Mouse (Mus musculus) layer of hippocampus, adult 8-10 months (tissue): ENCODE results near the gene Tarbp1. TPM values are rescaled to one million over a fixed set of nuclear protein-coding genes. Genes with fewer than 3 reads are reported as not detected.
A peak's percentile ranks its signal among the peaks of the same experiment; 100 is the strongest.
"Not testable (repeated sequence)": the region's sequence is repeated elsewhere in the genome, so short reads cannot be mapped to it uniquely, and the experiment has no call there.

ENCODE experiments used
- DNase-seq, 2 experiments: peaks; one replicate each; pipeline ENCODE4 v3.0.0; 2022; ENCODE audit warnings: low spot score in 2 of 2
- total RNA-seq, 4 experiments: library from RNA; stranded (reverse); gene quantifications; 2 replicates each; pipeline ENCODE4 v1.2.4; 2022

Tarbp1 gene
- total RNA-seq, 4 experiments from 2014 or later: 4.5 to 5.5 (median 5.2) TPM

- no peak for DNase-seq
Observed at GRCm38 (mm10) chr8:126494160-126495110, 19.6 kb upstream of the Tarbp1 start.

DNA sequence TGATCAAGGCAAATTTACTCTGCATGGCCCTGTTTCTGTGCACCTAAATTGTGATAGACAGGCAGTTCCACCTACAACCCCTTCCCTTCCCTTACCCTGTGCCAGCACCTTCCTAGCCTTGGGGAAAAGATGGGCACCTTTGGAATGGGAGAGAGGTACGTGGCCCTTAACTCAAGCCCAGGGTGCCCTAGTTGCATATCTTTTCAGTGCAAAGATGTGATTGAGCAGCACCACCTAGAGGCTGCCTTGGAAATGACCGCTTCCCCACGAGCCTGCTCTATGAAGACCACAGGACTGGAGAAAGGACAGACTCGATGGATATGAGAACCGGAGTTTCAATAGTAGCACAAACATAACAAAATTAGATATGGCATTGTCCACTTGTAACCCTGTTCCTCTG is 8.1 kb upstream of the Tarbp1 start:
- DNase-seq: peak in 1 of 2 experiments; percentile 82

- no peak for DNase-seq
Observed at GRCm38 (mm10) chr8:126482348-126482720, 7.5 kb upstream of the Tarbp1 start.

- peak in 1 of 2 experiments; percentile 65 for DNase-seq
Observed at GRCm38 (mm10) chr8:126481494-126482347, 6.9 kb upstream of the Tarbp1 start.

- DNase-seq: no peak
Observed at GRCm38 (mm10) chr8:126480366-126480765, 5.5 kb upstream of the Tarbp1 start.

DNA sequence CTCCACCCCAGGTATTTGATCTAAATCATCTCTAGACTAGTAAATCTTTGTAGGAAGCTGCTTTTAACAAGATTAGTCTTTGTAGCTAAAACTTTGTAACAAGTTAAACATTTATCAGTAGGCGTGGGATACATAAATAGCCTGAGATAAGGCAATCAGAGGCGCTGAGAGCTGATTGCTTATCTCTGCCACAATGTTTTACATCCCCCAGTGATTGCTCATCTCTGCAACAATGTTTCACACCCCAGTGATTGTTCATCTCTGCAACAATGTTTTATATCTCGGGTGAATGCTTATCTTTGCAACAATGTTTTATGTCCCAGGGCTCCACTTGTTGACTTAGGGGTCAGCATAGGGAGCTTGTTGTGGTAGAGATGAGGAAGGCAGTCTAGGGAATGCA is 3.8 kb upstream of the Tarbp1 start:
- no peak for DNase-seq

DNA sequence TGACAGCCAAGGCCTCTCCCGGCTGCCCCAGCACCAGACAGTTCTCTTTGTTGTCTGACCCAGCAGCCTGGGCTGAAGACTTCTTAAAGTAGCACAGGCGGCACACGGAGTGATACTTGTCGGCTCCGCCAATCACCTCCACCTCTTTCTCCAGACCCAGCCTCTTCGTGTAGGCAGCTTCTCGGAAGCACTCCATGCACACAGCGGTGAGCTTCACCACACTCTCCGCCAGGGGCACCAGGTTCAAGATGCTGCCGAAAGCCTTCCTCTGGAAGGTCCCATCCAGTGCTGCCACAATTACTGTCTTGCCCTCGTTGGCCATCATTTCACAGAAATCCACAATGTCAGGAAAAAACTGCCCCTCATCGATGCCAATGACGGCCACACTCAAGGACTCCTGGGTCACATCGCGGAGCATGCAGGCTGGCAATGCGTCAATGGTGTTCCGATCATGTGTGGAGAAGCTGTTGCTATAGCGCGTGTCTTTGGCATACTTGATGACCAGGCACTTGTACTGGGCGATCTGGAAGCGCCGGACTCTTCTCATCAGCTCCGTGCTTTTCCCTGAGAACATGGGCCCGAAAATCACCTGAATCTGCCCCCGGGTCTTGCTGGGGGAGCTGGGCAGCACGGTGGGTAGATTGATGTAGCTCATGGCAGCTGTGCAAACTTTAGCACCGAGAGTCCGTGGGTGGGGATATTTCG is 1.4 kb upstream of the Tarbp1 start:
- DNase-seq: not testable (repeated sequence)

DNA sequence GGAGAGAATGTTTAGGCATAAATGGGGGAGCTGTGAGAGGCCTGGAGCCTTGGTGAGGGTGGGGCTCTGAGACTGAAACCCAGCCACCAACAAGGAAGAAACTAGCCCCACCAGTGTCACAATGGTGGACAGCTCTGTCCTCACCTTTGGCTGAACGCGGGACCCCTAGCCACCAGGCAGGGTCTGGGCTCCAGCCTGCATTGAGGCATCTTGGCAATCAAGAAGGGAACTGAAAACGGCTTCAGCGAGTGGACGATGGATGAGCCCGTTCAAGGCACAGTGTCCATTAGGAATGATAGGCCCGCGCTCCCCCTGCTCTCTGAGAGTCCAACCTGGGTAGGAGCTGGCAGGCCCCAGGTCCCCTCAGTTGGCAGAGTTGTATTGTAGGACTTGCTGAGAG is 873 bp upstream of the Tarbp1 start:
- not testable (repeated sequence) for DNase-seq

DNA sequence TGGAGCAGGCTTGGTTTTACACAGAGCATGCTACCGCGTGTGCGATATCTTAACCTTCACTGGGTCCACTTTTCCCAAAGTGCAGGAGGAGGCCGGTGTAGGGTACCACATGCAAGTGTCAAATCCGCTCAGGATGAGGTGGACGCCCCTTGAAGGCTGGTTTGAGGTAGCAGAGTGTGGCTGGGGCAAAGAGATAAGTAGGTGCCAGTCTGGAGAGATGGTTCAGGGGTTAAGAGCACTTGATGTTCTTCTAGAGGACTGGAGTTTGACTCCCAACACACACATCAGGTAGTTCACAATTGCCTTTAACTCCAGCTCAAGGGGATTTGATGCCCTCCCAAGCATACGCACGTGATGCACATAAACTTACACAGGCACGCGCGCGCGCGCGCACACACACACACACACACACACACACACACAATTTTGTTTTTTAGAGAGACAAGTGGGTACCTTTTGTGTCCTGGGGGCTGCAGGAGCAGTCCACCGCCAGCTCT is 1.0 kb downstream of the Tarbp1 start:
- no peak for DNase-seq

- no peak for DNase-seq
Observed at GRCm38 (mm10) chr8:126464071-126464470, 10.8 kb downstream of the Tarbp1 start.

DNA sequence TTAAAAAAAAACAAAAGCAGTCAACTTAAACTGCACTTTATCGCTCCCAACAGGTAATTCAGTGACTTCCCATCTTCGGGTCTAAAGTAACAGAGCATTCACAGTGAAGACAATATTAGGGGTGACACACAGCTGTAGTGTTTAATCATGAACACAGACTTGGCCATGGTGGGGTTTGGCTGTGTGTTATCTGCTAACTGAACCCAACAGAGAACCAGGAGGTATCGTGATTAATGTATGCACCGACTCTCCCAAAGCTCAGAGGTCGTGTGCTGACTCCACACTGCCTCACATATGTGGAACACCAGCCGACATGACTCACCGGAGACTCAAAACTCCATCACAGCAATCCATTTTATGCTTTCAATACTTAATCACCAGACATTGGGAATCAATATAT is 13.1 kb downstream of the Tarbp1 start:
- DNase-seq: no peak

- DNase-seq: no peak
Observed at GRCm38 (mm10) chr8:126460274-126460673, 14.6 kb downstream of the Tarbp1 start.

DNA sequence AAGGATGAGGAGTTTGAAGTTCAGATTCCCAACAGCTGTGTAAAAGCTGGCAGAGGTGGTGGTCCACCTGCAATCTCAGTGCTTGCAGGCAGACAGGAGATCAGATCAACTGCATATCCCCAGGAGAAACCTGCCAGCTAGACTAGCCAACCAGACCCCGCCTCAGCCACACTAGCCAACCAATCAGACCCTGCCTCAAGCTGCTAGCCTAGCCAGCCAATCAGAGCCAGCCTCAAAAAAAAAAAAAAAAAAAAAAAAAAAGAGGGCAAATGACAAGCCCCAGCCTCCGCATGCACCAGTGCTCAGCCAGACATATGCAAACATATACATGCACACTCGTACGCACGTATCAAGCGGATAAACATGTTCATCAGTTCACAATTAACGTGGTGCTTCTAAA is 19.5 kb downstream of the Tarbp1 start:
- no peak for DNase-seq

- no peak for DNase-seq
Observed at GRCm38 (mm10) chr8:126451158-126451557, 23.7 kb downstream of the Tarbp1 start.

- no peak for DNase-seq
Observed at GRCm38 (mm10) chr8:126438937-126439336, 35.9 kb downstream of the Tarbp1 start.

- DNase-seq: peak in 1 of 2 experiments; percentile 32
Observed at GRCm38 (mm10) chr8:126433827-126434226, 41.0 kb downstream of the Tarbp1 start.

- DNase-seq: no peak
Observed at GRCm38 (mm10) chr8:126429635-126430034, 45.2 kb downstream of the Tarbp1 start.

DNA sequence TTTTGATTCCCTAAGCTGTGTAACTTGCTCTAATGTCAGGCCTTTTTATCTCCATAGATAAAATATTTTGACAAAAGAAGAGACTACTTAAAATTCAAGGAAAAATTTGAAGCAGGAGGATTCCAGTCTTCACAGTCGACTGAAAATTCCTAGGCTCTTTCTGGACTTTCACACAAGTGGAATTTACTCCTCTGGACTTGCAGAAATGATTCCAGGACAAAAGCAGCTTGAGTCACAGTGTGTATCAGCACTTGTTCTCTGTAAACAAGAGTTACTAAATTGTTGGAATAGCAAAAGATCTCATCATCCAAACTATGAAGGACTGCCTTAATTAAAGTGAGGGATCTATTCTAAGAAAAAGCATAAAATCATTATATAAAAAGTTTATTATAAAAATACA is 49.9 kb downstream of the Tarbp1 start:
- DNase-seq: no peak

DNA sequence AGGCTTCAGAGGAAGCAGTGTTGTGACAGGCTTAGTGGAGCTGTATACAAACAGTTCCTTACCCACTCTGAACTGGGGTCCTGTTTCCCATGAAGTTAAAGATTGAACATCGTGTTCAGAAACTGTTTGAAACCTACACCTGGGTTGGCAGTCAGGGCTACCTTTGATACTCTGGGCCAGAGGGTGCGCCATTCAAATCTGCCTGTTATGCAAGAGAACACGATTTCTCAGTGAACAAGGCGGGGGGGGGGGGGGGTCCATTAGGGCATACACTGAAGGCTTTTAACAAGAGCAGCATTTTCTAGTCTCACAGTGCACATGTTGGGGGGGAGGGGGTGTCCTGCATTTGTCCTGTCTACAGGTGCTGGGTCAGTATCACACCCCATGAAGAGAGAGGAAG is 50.7 kb downstream of the Tarbp1 start:
- DNase-seq: no peak

GRCm38 (mm10) chr8:126422920-126423300 is 52.0 kb downstream of the Tarbp1 start:
- DNase-seq: peak in 1 of 2 experiments; percentile 36

- DNase-seq: peak; percentile 96 to 98
Observed at GRCm38 (mm10) chr8:126422174-126422919, 52.5 kb downstream of the Tarbp1 start, which contains the start of gene Coa6. Gene Coa6, plus strand, starts transcription at chr8:126422515.
